Mouse (Mus musculus) limb, embryonic 12.5 days (tissue): ENCODE results near the gene Robo1. TPM values are rescaled to one million over a fixed set of nuclear protein-coding genes. Genes with fewer than 3 reads are reported as not detected.

Source experiments
- ATAC-seq: fragments of 200-750 bp; cut with Nextera tagmentation; 2 replicates; pipeline ENCODE4 v1.8.0; 2017; ENCODE audit warnings: low read depth, moderate TSS enrichment; ENCODE audit not compliant: insufficient number of reproducible peaks, insufficient read depth, low FRiP score, low TSS enrichment
- H3K27ac ChIP-seq: fragments of 300-500 bp; sonication (generic); 2 replicates; pipeline ENCODE4 v1.5.1; 2016; ENCODE audit warnings: mild to moderate bottlenecking, moderate library complexity
- H3K27me3 ChIP-seq: fragments of 300-500 bp; sonication (generic); 2 replicates; pipeline ENCODE4 v1.6.1; 2016; ENCODE audit warnings: mild to moderate bottlenecking, moderate library complexity
- H3K36me3 ChIP-seq: fragments of 300-500 bp; sonication (generic); 2 replicates; pipeline ENCODE4 v1.6.1; 2016; ENCODE audit warnings: mild to moderate bottlenecking, moderate library complexity
- H3K4me1 ChIP-seq: fragments of 300-500 bp; sonication (generic); replicated peaks from 2 replicates; pipeline ENCODE4 v1.6.1; 2016
- H3K4me2 ChIP-seq: fragments of 300-500 bp; sonication (generic); 2 replicates; pipeline ENCODE4 v1.6.1; 2016; ENCODE audit warnings: mild to moderate bottlenecking, moderate library complexity
- H3K4me3 ChIP-seq: fragments of 300-500 bp; sonication (generic); replicated peaks from 2 replicates; pipeline ENCODE4 v1.5.1; 2016; ENCODE audit warnings: mild to moderate bottlenecking
- H3K9ac ChIP-seq: fragments of 300-500 bp; sonication (generic); replicated peaks from 2 replicates; pipeline ENCODE4 v1.6.1; 2016; ENCODE audit warnings: mild to moderate bottlenecking, moderate library complexity
- H3K9me3 ChIP-seq: fragments of 300-500 bp; sonication (generic); 2 replicates; pipeline ENCODE4 v1.6.1; 2016; ENCODE audit warnings: mild to moderate bottlenecking, moderate library complexity
- WGBS: fragments of 180-500 bp; shearing (Covaris S2); methylation state at CpG from one replicate; pipeline ENCODE4 v1.1.7; 2016; 5-methylcytosine and 5-hydroxymethylcytosine counted together
- polyA plus RNA-seq: library from polyadenylated mRNA; unstranded; fragments of >200 nt; fragmentation: Nextera tagmentation; extraction: Ambion mirVana; gene quantifications from 2 replicates; pipeline ENCODE4 v1.2.1, GENCODE M21; 2016

Robo1 gene
- polyA plus RNA-seq, 1 experiment from 2014 or later, result 61.6 TPM

- no peak overlapping the region for H3K27ac ChIP-seq
Measured at GRCm38 (mm10) chr16:72383566-72383965, 75.5 kb downstream of the Robo1 start.

GRCm38 (mm10) chr16:72393512-72393911 lies 85.4 kb downstream of the Robo1 start:
- Histone ChIP-seq H3K36me3 (no peaks in the 10 kb centered on the region), H3K27ac (no peak overlapping the region), H3K4me3 (no peak overlapping the region), H3K4me2 (no peak overlapping the region), H3K9ac (no peak overlapping the region), H3K9me3 (no peaks in the 10 kb centered on the region), H3K4me1 (no peaks in the 10 kb centered on the region), H3K27me3 (no peaks in the 10 kb centered on the region)
- no peak for ATAC-seq
- WGBS, result 80% methylated on average over 3 of the region's 3 CpGs

More at GRCm38 (mm10) chr16:72383566-72383965, 75.5 kb downstream of the Robo1 start:
- no peaks in the 10 kb centered on the region for H3K36me3 ChIP-seq
- H3K9me3 ChIP-seq, result no peaks in the 10 kb centered on the region
- no peak overlapping the region for H3K4me2 ChIP-seq
- no peaks in the 10 kb centered on the region for H3K27me3 ChIP-seq
- H3K4me1 ChIP-seq, result no peaks in the 10 kb centered on the region
- WGBS, result 74% methylated on average over 1 of the region's 1 CpGs
- no peak overlapping the region for H3K4me3 ChIP-seq
- no peak overlapping the region for H3K9ac ChIP-seq
- ATAC-seq, result no peak

- Histone ChIP-seq H3K4me1 (peaks cover 5% of the 10 kb centered on the region), H3K27ac (no peak overlapping the region), H3K4me2 (no peak overlapping the region), H3K9ac (no peak overlapping the region), H3K27me3 (no peaks in the 10 kb centered on the region), H3K4me3 (no peak overlapping the region), H3K36me3 (no peaks in the 10 kb centered on the region), H3K9me3 (no peaks in the 10 kb centered on the region)
- no peak for ATAC-seq
- WGBS, result 40% methylated on average over 5 of the region's 5 CpGs
Measured at GRCm38 (mm10) chr16:72398811-72399210, 90.7 kb downstream of the Robo1 start.

- H3K4me1 ChIP-seq, result peaks cover 5% of the 10 kb centered on the region
- no peaks in the 10 kb centered on the region for H3K36me3 ChIP-seq
- H3K27me3 ChIP-seq, result no peaks in the 10 kb centered on the region
- H3K9me3 ChIP-seq, result no peaks in the 10 kb centered on the region
- H3K27ac ChIP-seq, result no peak overlapping the region
- no peak overlapping the region for H3K4me2 ChIP-seq
- no peak overlapping the region for H3K9ac ChIP-seq
- H3K4me3 ChIP-seq, result no peak overlapping the region
- no peak for ATAC-seq
- 24% methylated on average over 9 of the region's 9 CpGs for WGBS
Measured at GRCm38 (mm10) chr16:72402381-72402780, 94.3 kb downstream of the Robo1 start.

- WGBS, result 50% methylated on average over 1 of the region's 1 CpGs
- H3K36me3 ChIP-seq, result no peaks in the 10 kb centered on the region
- H3K9me3 ChIP-seq, result 0 out of 2 replicates have a peak, but pooled peaks cover 4% of the 10 kb centered on the region
- no peak overlapping the region for H3K4me2 ChIP-seq
- peaks cover 3% of the 10 kb centered on the region; the same call in 1 of the 2 replicates for H3K4me1 ChIP-seq
- peak; percentile 10; the same call in 1 of the 2 replicates for ATAC-seq
- no peak overlapping the region for H3K4me3 ChIP-seq
- H3K27ac ChIP-seq, result no peak overlapping the region
- no peak overlapping the region for H3K9ac ChIP-seq
- no peaks in the 10 kb centered on the region for H3K27me3 ChIP-seq
Measured at GRCm38 (mm10) chr16:72409820-72410219, 101.7 kb downstream of the Robo1 start.

- Histone ChIP-seq H3K4me1 (peaks cover 3% of the 10 kb centered on the region; the same call in 1 of the 2 replicates), H3K4me3 (no peak overlapping the region), H3K9me3 (0 out of 2 replicates have a peak, but pooled peaks cover 4% of the 10 kb centered on the region), H3K27ac (no peak overlapping the region), H3K36me3 (no peaks in the 10 kb centered on the region), H3K27me3 (no peaks in the 10 kb centered on the region), H3K9ac (no peak overlapping the region), H3K4me2 (no peak overlapping the region)
- WGBS, result 31% methylated on average over 5 of the region's 5 CpGs
- ATAC-seq, result peak; percentile 20; the same call in 1 of the 2 replicates
Measured at GRCm38 (mm10) chr16:72411669-72412270, 103.7 kb downstream of the Robo1 start.

- no peak overlapping the region for H3K9ac ChIP-seq
- 46% methylated on average over 7 of the region's 7 CpGs for WGBS
- no peak overlapping the region for H3K4me3 ChIP-seq
- peaks cover 3% of the 10 kb centered on the region; the same call in 1 of the 2 replicates for H3K4me1 ChIP-seq
- 0 out of 2 replicates have a peak, but pooled peaks cover 4% of the 10 kb centered on the region for H3K9me3 ChIP-seq
- H3K4me2 ChIP-seq, result no peak overlapping the region
- H3K27ac ChIP-seq, result no peak overlapping the region
- no peaks in the 10 kb centered on the region for H3K27me3 ChIP-seq
- ATAC-seq, result no peak
- no peaks in the 10 kb centered on the region for H3K36me3 ChIP-seq
Measured at GRCm38 (mm10) chr16:72412879-72413278, 104.8 kb downstream of the Robo1 start.

GRCm38 (mm10) chr16:72419328-72420066 lies 111.4 kb downstream of the Robo1 start:
- Histone ChIP-seq H3K27me3 (no peaks in the 10 kb centered on the region), H3K4me2 (no peak overlapping the region), H3K36me3 (no peaks in the 10 kb centered on the region), H3K9me3 (no peaks in the 10 kb centered on the region), H3K4me1 (peaks cover 3% of the 10 kb centered on the region; the same call in 1 of the 2 replicates), H3K9ac (no peak overlapping the region), H3K4me3 (no peak overlapping the region), H3K27ac (no peak overlapping the region)
- WGBS, result 62% methylated on average over 5 of the region's 5 CpGs
- no peak for ATAC-seq

- Histone ChIP-seq H3K27me3 (no peaks in the 10 kb centered on the region), H3K4me2 (no peak overlapping the region), H3K27ac (no peak overlapping the region), H3K9me3 (no peaks in the 10 kb centered on the region), H3K4me3 (no peak overlapping the region), H3K9ac (no peak overlapping the region), H3K4me1 (0 out of 2 replicates have a peak, but pooled peaks cover 3% of the 10 kb centered on the region), H3K36me3 (no peaks in the 10 kb centered on the region)
- no peak for ATAC-seq
- WGBS, result 79% methylated on average over 4 of the region's 4 CpGs
Measured at GRCm38 (mm10) chr16:72422426-72422825, 114.3 kb downstream of the Robo1 start.

GRCm38 (mm10) chr16:72434396-72434795 lies 126.3 kb downstream of the Robo1 start:
- peak; percentile 73; the same call in 1 of the 2 replicates for ATAC-seq

GRCm38 (mm10) chr16:72444428-72445135 lies 136.5 kb downstream of the Robo1 start:
- Histone ChIP-seq H3K27me3 (no peaks in the 10 kb centered on the region), H3K36me3 (no peaks in the 10 kb centered on the region), H3K4me2 (no peak overlapping the region), H3K4me1 (no peaks in the 10 kb centered on the region), H3K27ac (no peak overlapping the region), H3K4me3 (no peak overlapping the region), H3K9ac (no peak overlapping the region), H3K9me3 (0 out of 2 replicates have a peak, but pooled peaks cover 4% of the 10 kb centered on the region)
- WGBS, result 70% methylated on average over 18 of the region's 18 CpGs
- no peak for ATAC-seq

More at GRCm38 (mm10) chr16:72434396-72434795, 126.3 kb downstream of the Robo1 start:
- Histone ChIP-seq H3K4me3 (no peak overlapping the region), H3K4me2 (no peak overlapping the region), H3K9ac (no peak overlapping the region), H3K4me1 (peaks cover 9% of the 10 kb centered on the region; the same call in 1 of the 2 replicates), H3K27me3 (no peaks in the 10 kb centered on the region), H3K27ac (0 out of 2 replicates have a peak overlapping the region, but pooled peaks have one; percentile 13), H3K36me3 (no peaks in the 10 kb centered on the region), H3K9me3 (no peaks in the 10 kb centered on the region)
